Mouse (Mus musculus): ENCODE measurements at regions not wholly inside any gene's neighbourhood (a gene's known extent, or its start where the extent isn't known, plus 50 kb on each side); places are given as distances from the start of the nearest gene placed in this dataset.
"Not testable (repeated sequence)": the region's sequence is repeated elsewhere in the genome, so short reads cannot be mapped to it uniquely, and the experiment has no call there.

GRCm38 (mm10) chr14:47939781-47940590, 180.6 kb upstream of the Peli2 start:
- Histone ChIP-seq H3K4me3 (ENCODE audit: extremely low read depth, insufficient read depth, insufficient read length) (no peak overlapping the region), H3K27ac (ENCODE audit: insufficient read depth, low read length) (no peak overlapping the region), H3K27me3 (ENCODE audit: control insufficient read depth, insufficient read depth, low read length) (no peaks in the 10 kb centered on the region), H3K4me1 (ENCODE audit: control insufficient read depth, insufficient read depth, insufficient read length) (no peaks in the 10 kb centered on the region), H3K36me3 (ENCODE audit: control insufficient read depth, insufficient read depth, low read length) (no peaks in the 10 kb centered on the region)
- no peak for DNase-seq (ENCODE audit: low read depth in 1 of 2, low spot score in 2 of 2)
- 65% methylated on average over 7 of the region's 7 CpGs for WGBS
- no peak for TF ChIP-seq CTCF (IDR thresholded peaks at IDR 0.05; ENCODE audit: extremely low read depth, insufficient read depth, insufficient read length, insufficient replicate concordance)
- no peak for TF ChIP-seq POLR2A (IDR thresholded peaks at IDR 0.05; ENCODE audit: low read depth, low read length)

- Histone ChIP-seq H3K27me3 (ENCODE audit: control insufficient read depth, insufficient read depth, low read length) (no peaks in the 10 kb centered on the region), H3K27ac (ENCODE audit: insufficient read depth, low read length) (no peak overlapping the region)
- DNase-seq (ENCODE audit: low read depth in 1 of 2, low spot score in 2 of 2): no peak
Observed at GRCm38 (mm10) chr14:47942671-47943070, 178.0 kb upstream of the Peli2 start.

GRCm38 (mm10) chr14:47944595-47944994, 176.0 kb upstream of the Peli2 start:
- H3K27ac ChIP-seq (ENCODE audit: insufficient read depth, low read length): no peak overlapping the region
- H3K4me1 ChIP-seq (ENCODE audit: control insufficient read depth, insufficient read depth, insufficient read length): no peaks in the 10 kb centered on the region

More at GRCm38 (mm10) chr14:47942671-47943070, 178.0 kb upstream of the Peli2 start:
- H3K4me1 ChIP-seq (ENCODE audit: control insufficient read depth, insufficient read depth, insufficient read length): no peaks in the 10 kb centered on the region
- H3K36me3 ChIP-seq (ENCODE audit: control insufficient read depth, insufficient read depth, low read length): no peaks in the 10 kb centered on the region
- TF ChIP-seq POLR2A (IDR thresholded peaks at IDR 0.05; ENCODE audit: low read depth, low read length): no peak
- TF ChIP-seq CTCF (IDR thresholded peaks at IDR 0.05; ENCODE audit: extremely low read depth, insufficient read depth, insufficient read length, insufficient replicate concordance): no peak
- no peak overlapping the region for H3K4me3 ChIP-seq (ENCODE audit: extremely low read depth, insufficient read depth, insufficient read length)

GRCm38 (mm10) chr14:47951041-47951440, 169.6 kb upstream of the Peli2 start:
- Histone ChIP-seq H3K36me3 (ENCODE audit: control insufficient read depth, insufficient read depth, low read length) (no peaks in the 10 kb centered on the region), H3K27me3 (ENCODE audit: control insufficient read depth, insufficient read depth, low read length) (no peaks in the 10 kb centered on the region), H3K4me1 (ENCODE audit: control insufficient read depth, insufficient read depth, insufficient read length) (no peaks in the 10 kb centered on the region), H3K4me3 (ENCODE audit: extremely low read depth, insufficient read depth, insufficient read length) (no peak overlapping the region), H3K27ac (ENCODE audit: insufficient read depth, low read length) (no peak overlapping the region)
- WGBS: 88% methylated on average over 5 of the region's 5 CpGs
- no peak for DNase-seq (ENCODE audit: low read depth in 1 of 2, low spot score in 2 of 2)
- TF ChIP-seq POLR2A (IDR thresholded peaks at IDR 0.05; ENCODE audit: low read depth, low read length): no peak
- no peak for TF ChIP-seq CTCF (IDR thresholded peaks at IDR 0.05; ENCODE audit: extremely low read depth, insufficient read depth, insufficient read length, insufficient replicate concordance)

More at GRCm38 (mm10) chr14:47944595-47944994, 176.0 kb upstream of the Peli2 start:
- Histone ChIP-seq H3K36me3 (ENCODE audit: control insufficient read depth, insufficient read depth, low read length) (no peaks in the 10 kb centered on the region), H3K27me3 (ENCODE audit: control insufficient read depth, insufficient read depth, low read length) (no peaks in the 10 kb centered on the region), H3K4me3 (ENCODE audit: extremely low read depth, insufficient read depth, insufficient read length) (no peak overlapping the region)
- DNase-seq (ENCODE audit: low read depth in 1 of 2, low spot score in 2 of 2): no peak
- TF ChIP-seq CTCF (IDR thresholded peaks at IDR 0.05; ENCODE audit: extremely low read depth, insufficient read depth, insufficient read length, insufficient replicate concordance) (no peak), POLR2A (IDR thresholded peaks at IDR 0.05; ENCODE audit: low read depth, low read length) (no peak)
- 88% methylated on average over 1 of the region's 1 CpGs for WGBS

GRCm38 (mm10) chr14:47958171-47958570, 162.5 kb upstream of the Peli2 start:
- no peak overlapping the region for H3K27ac ChIP-seq (ENCODE audit: insufficient read depth, low read length)
- no peak for TF ChIP-seq CTCF (IDR thresholded peaks at IDR 0.05; ENCODE audit: extremely low read depth, insufficient read depth, insufficient read length, insufficient replicate concordance)
- 91% methylated on average over 9 of the region's 9 CpGs for WGBS

GRCm38 (mm10) chr14:47959366-47960280, 161.0 kb upstream of the Peli2 start:
- TF ChIP-seq CTCF (IDR thresholded peaks at IDR 0.05; ENCODE audit: extremely low read depth, insufficient read depth, insufficient read length, insufficient replicate concordance) (no peak), POLR2A (IDR thresholded peaks at IDR 0.05; ENCODE audit: low read depth, low read length) (no peak)
- H3K36me3 ChIP-seq (ENCODE audit: control insufficient read depth, insufficient read depth, low read length): no peaks in the 10 kb centered on the region
- 67% methylated on average over 12 of the region's 12 CpGs for WGBS
- no peak for DNase-seq (ENCODE audit: low read depth in 1 of 2, low spot score in 2 of 2)
- no peaks in the 10 kb centered on the region for H3K27me3 ChIP-seq (ENCODE audit: control insufficient read depth, insufficient read depth, low read length)
- H3K4me3 ChIP-seq (ENCODE audit: extremely low read depth, insufficient read depth, insufficient read length): no peak overlapping the region
- H3K4me1 ChIP-seq (ENCODE audit: control insufficient read depth, insufficient read depth, insufficient read length): no peaks in the 10 kb centered on the region
- H3K27ac ChIP-seq (ENCODE audit: insufficient read depth, low read length): no peak overlapping the region

More at GRCm38 (mm10) chr14:47958171-47958570, 162.5 kb upstream of the Peli2 start:
- H3K27me3 ChIP-seq (ENCODE audit: control insufficient read depth, insufficient read depth, low read length): no peaks in the 10 kb centered on the region
- H3K4me3 ChIP-seq (ENCODE audit: extremely low read depth, insufficient read depth, insufficient read length): no peak overlapping the region
- no peak for DNase-seq (ENCODE audit: low read depth in 1 of 2, low spot score in 2 of 2)
- H3K4me1 ChIP-seq (ENCODE audit: control insufficient read depth, insufficient read depth, insufficient read length): no peaks in the 10 kb centered on the region
- H3K36me3 ChIP-seq (ENCODE audit: control insufficient read depth, insufficient read depth, low read length): no peaks in the 10 kb centered on the region

- not testable (repeated sequence) for H3K4me1 ChIP-seq (ENCODE audit: control insufficient read depth, insufficient read depth, insufficient read length); H3K4me3 ChIP-seq (ENCODE audit: extremely low read depth, insufficient read depth, insufficient read length); H3K27me3 ChIP-seq (ENCODE audit: control insufficient read depth, insufficient read depth, low read length); H3K36me3 ChIP-seq (ENCODE audit: control insufficient read depth, insufficient read depth, low read length); H3K27ac ChIP-seq (ENCODE audit: insufficient read depth, low read length); DNase-seq (ENCODE audit: low read depth in 1 of 2, low spot score in 2 of 2)
- WGBS: 91% methylated on average over 4 of the region's 4 CpGs
Observed at GRCm38 (mm10) chr14:47964806-47965205, 155.8 kb upstream of the Peli2 start.

All from spleen, adult 2 months (tissue).